Mouse (Mus musculus): ENCODE data around the gene Zfyve1. TPM values are rescaled to one million over a fixed set of nuclear protein-coding genes. Genes with fewer than 3 reads are reported as not detected.
A peak's percentile ranks its signal among the peaks of the same experiment; 100 is the strongest.

Gene Zfyve1
- polyA plus RNA-seq, 1 experiment from 2014 or later, result 13.8 TPM

DNA sequence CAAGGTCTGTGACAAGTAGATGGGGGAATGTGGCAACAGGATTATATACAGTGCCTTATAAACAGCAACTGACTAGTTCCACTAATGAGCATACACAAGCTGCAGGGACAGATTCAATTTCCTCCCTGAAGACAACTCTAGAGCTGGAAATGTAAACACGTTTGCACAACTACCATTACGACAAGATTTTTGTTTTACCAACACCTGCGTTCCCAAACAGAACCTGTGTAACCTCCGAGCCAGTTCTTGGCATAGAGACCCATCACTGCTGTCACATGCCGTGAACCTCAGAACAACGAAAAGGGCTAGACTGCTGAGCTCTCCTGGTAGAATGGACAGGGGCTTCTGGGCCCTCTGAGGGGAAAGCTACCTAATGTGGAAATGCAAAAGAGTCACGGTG lies 53.0 kb downstream of the Zfyve1 start:
- Histone ChIP-seq H3K4me2 (no peak overlapping the region), H3K9ac (no peak overlapping the region), H3K4me3 (replicated peaks) (no peak overlapping the region), H3K27me3 (replicated peaks) (no peaks in the 10 kb centered on the region), H3K4me1 (no peaks in the 10 kb centered on the region), H3K36me3 (peaks cover 26% of the 10 kb centered on the region; the same call in 1 of the 2 replicates), H3K9me3 (no peaks in the 10 kb centered on the region), H3K27ac (no peak overlapping the region)
- WGBS, result 73% methylated on average over 7 of the region's 7 CpGs
- no peak for ATAC-seq (ENCODE audit: insufficient read depth, low FRiP score, low read depth)

DNA sequence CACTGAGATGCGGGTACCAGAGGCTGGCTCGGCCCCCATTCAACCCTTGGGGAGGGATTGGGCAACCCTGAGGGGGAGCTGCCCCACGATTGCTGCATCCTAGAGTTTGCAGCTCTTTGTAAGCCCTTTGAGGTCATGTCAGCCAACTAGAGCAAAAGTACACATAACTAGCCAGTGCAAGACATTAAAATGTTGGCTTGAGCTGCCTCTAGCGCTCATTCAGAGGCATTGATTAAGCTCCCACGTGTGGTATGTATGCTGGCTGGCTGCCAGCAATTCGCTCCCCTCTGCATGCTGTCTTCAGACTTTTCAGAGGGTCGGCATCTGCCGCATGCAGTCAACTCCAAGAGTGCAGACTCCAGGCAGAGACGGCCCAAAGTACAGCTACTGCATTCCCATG lies 61.0 kb downstream of the Zfyve1 start:
- H3K27ac ChIP-seq, result no peak overlapping the region
- peaks cover 16% of the 10 kb centered on the region; the same call in 1 of the 2 replicates for H3K36me3 ChIP-seq
- H3K27me3 ChIP-seq (replicated peaks), result no peaks in the 10 kb centered on the region
- no peaks in the 10 kb centered on the region for H3K9me3 ChIP-seq
- no peak overlapping the region for H3K9ac ChIP-seq
- 54% methylated on average over 9 of the region's 9 CpGs for WGBS
- 0 out of 2 replicates have a peak, but pooled peaks cover 6% of the 10 kb centered on the region for H3K4me1 ChIP-seq
- no peak overlapping the region for H3K4me3 ChIP-seq (replicated peaks)
- no peak overlapping the region for H3K4me2 ChIP-seq
- ATAC-seq (ENCODE audit: insufficient read depth, low FRiP score, low read depth), result no peak

DNA sequence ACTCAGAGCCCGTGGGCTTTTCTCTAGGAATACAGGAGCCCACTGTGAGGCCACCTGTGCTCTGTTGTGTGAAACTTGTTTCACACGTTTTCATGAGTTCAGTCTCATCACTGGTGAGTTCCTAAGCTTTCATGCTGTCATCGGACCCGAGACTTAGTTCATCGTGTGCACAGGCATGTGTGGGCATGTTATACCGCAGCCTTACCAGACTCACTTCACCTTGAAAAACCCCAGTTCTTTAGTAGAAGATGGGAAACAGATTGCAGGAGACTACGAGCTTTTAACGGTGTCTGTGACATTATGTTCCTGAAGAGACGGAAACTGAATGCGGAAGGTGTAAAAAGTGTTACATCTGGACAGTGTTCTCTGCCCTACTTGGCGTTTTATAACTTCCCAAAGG lies 61.6 kb downstream of the Zfyve1 start:
- Histone ChIP-seq H3K9me3 (no peaks in the 10 kb centered on the region), H3K4me3 (replicated peaks) (no peak overlapping the region), H3K9ac (no peak overlapping the region), H3K36me3 (peaks cover 14% of the 10 kb centered on the region; the same call in 1 of the 2 replicates), H3K4me2 (no peak overlapping the region), H3K4me1 (0 out of 2 replicates have a peak, but pooled peaks cover 6% of the 10 kb centered on the region), H3K27ac (no peak overlapping the region), H3K27me3 (replicated peaks) (no peaks in the 10 kb centered on the region)
- ATAC-seq (ENCODE audit: insufficient read depth, low FRiP score, low read depth), result no peak
- 74% methylated on average over 11 of the region's 11 CpGs for WGBS

DNA sequence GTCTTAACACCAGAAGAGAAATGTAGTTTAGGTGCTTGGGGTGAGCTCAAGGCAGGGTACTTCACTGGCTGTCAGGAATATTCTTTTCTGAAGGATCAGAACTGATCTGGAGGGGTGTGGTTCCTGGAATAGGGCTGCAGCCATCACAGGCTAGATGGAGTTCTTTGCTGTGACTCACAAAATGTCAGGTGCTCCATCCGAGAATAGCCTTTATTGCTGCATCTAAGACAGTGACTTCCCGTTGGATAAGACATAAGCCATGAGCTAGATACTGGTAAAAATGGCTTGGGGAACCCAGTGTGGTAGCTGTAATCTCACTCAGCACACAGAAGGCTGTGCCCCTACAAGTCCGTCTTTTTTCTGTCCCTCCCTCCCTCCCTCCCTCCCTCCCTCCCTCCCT lies 62.8 kb downstream of the Zfyve1 start:
- Histone ChIP-seq H3K9ac (no peak overlapping the region), H3K36me3 (peaks cover 19% of the 10 kb centered on the region), H3K4me2 (no peak overlapping the region), H3K27ac (no peak overlapping the region), H3K4me3 (replicated peaks) (no peak overlapping the region), H3K4me1 (0 out of 2 replicates have a peak, but pooled peaks cover 6% of the 10 kb centered on the region), H3K9me3 (no peaks in the 10 kb centered on the region), H3K27me3 (replicated peaks) (no peaks in the 10 kb centered on the region)
- WGBS, result 77% methylated on average over 3 of the region's 3 CpGs
- ATAC-seq (ENCODE audit: insufficient read depth, low FRiP score, low read depth), result no peak

DNA sequence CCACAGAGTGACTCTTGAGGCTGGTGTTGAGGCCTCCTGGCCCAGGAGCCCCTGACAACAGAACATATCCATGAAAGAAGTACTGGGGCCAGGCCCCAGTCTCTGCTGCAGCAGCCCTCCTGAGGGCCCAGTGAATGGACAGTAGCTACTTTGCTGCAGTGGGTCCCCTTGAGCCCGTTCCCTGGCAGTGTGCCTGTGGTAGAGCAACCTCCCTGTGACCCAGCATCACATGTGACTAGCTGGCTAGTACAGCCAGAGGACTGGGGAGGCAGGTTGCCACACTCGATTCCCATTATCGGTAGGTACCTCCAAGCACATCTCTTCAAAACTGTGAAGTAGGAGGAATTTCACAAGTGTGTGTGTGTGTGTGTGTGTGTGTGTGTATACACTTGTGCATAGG lies 64.1 kb downstream of the Zfyve1 start:
- no peak overlapping the region for H3K27ac ChIP-seq
- H3K9ac ChIP-seq, result no peak overlapping the region
- peaks cover 15% of the 10 kb centered on the region for H3K36me3 ChIP-seq
- 89% methylated on average over 3 of the region's 3 CpGs for WGBS
- H3K9me3 ChIP-seq, result no peaks in the 10 kb centered on the region
- no peak overlapping the region for H3K4me3 ChIP-seq (replicated peaks)
- ATAC-seq (ENCODE audit: insufficient read depth, low FRiP score, low read depth), result no peak
- H3K4me1 ChIP-seq, result 0 out of 2 replicates have a peak, but pooled peaks cover 6% of the 10 kb centered on the region
- H3K27me3 ChIP-seq (replicated peaks), result no peaks in the 10 kb centered on the region
- H3K4me2 ChIP-seq, result no peak overlapping the region

DNA sequence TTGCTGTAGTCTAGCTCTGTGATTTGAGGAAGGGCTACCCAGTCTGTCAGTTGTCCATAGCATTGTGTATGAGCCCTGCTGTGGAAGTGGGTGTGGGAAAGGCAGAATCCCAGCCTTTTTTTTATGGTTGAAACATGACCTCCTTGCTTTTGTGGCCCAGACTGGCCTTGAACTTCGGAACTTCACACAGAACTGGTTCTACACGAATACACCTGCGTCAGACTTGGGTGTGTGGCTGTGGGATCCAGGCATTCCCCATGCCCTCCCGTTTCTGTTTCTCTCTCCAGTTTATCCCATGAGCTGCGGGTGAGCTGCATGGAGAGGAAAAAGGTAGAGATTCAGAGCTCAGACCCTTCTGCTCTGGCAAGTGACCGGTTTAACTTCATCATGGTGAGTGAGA lies 65.0 kb downstream of the Zfyve1 start:
- Histone ChIP-seq H3K4me1 (0 out of 2 replicates have a peak, but pooled peaks cover 6% of the 10 kb centered on the region), H3K9ac (no peak overlapping the region), H3K27me3 (replicated peaks) (no peaks in the 10 kb centered on the region), H3K36me3 (peaks cover 15% of the 10 kb centered on the region), H3K27ac (no peak overlapping the region), H3K4me3 (replicated peaks) (no peak overlapping the region), H3K4me2 (no peak overlapping the region), H3K9me3 (no peaks in the 10 kb centered on the region)
- ATAC-seq (ENCODE audit: insufficient read depth, low FRiP score, low read depth), result no peak
- WGBS, result 80% methylated on average over 6 of the region's 6 CpGs

DNA sequence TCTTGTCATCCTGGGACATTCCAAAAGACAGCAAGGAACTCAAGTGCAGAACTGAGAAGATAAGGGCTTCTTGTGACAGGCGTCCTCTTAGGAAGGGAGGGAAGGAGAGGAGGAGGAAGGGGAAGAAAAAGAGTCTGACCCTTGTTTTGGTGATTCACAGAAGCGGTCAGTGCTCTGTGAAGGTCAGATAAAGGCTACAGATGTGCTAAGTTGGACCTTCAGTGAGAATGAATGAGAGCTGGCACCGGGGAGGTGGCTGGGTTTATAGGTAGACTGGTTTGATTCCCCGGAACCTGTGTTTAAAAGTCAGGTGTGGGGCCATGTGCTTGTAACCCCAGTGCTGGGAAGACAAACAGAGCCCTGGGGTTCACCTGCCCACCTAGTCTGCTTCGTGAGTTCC lies 68.4 kb downstream of the Zfyve1 start:
- Histone ChIP-seq H3K36me3 (peaks cover 11% of the 10 kb centered on the region), H3K27ac (no peak overlapping the region), H3K4me3 (replicated peaks) (no peak overlapping the region), H3K9ac (no peak overlapping the region), H3K27me3 (replicated peaks) (no peaks in the 10 kb centered on the region), H3K4me2 (no peak overlapping the region), H3K9me3 (no peaks in the 10 kb centered on the region), H3K4me1 (no peaks in the 10 kb centered on the region; the same call in 1 of the 2 replicates)
- ATAC-seq (ENCODE audit: insufficient read depth, low FRiP score, low read depth), result no peak
- 84% methylated on average over 5 of the region's 5 CpGs for WGBS

DNA sequence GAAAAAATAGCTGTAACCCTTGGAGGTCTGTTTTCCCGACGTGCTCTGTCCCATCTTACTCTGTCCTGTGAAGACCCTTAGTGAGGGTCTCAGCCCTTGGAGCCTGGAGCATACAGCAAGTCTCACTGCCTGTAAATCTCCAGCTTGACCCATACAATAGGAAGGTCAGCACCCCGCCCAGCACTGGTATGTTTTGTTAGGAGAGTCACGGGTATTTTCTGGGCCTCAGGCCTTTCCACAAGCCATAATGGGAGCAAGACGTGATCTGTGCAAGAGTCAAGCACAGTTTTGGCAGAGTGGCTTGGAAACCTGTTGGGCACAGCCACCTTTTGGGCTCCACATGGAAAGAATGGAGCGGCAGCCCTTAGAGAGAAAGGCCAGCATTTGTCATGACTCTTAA lies 69.2 kb downstream of the Zfyve1 start:
- Histone ChIP-seq H3K4me3 (replicated peaks) (no peak overlapping the region), H3K9ac (no peak overlapping the region), H3K27me3 (replicated peaks) (no peaks in the 10 kb centered on the region), H3K27ac (no peak overlapping the region), H3K36me3 (peaks cover 9% of the 10 kb centered on the region), H3K9me3 (no peaks in the 10 kb centered on the region), H3K4me1 (peaks cover 2% of the 10 kb centered on the region; the same call in 1 of the 2 replicates), H3K4me2 (no peak overlapping the region)
- 72% methylated on average over 6 of the region's 6 CpGs for WGBS
- no peak for ATAC-seq (ENCODE audit: insufficient read depth, low FRiP score, low read depth)

DNA sequence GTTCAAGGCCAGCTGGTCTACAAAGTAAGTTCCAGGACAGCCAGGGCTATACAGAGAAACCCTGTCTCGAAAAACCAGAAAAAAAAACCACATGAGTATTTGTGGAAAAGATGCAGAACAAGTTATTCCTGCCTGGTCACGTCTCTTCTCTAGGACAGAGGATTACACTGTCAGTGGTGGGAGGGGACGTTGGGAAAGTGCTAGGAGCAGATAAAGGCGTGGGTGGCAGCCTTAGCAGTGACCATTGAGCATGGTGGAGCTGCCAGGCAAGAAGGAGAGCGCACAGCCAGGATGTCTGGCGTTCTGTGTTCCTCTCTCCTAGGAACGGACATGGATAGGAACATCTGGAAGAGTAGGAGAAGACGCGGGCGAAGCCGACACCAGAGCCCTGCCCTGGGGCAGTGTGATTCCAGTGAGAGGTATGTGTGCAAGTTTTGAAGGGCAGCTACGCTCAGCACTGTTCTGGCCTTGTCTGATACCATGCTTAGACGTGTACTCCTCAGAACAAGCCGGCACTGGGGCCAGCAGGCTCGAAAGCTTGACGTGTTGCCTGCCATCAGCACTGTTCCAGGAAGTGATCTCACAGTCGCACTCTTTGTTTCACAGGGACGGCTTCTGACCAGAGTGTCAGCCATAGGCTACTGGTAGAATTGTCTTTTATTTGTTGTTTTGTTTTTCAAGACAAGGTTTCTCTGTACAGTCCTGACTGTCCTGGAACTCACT lies 71.0 kb downstream of the Zfyve1 start:
- no peaks in the 10 kb centered on the region for H3K9me3 ChIP-seq
- 74% methylated on average over 18 of the region's 18 CpGs for WGBS
- H3K4me2 ChIP-seq, result no peak overlapping the region
- H3K4me1 ChIP-seq, result peaks cover 10% of the 10 kb centered on the region
- H3K27ac ChIP-seq, result no peak overlapping the region; the same call in 1 of the 2 replicates
- peak; percentile 33; the same call in 1 of the 2 replicates for ATAC-seq (ENCODE audit: insufficient read depth, low FRiP score, low read depth)
- no peak overlapping the region for H3K9ac ChIP-seq
- H3K27me3 ChIP-seq (replicated peaks), result no peaks in the 10 kb centered on the region
- H3K36me3 ChIP-seq, result peaks cover 5% of the 10 kb centered on the region
- no peak overlapping the region for H3K4me3 ChIP-seq (replicated peaks)

DNA sequence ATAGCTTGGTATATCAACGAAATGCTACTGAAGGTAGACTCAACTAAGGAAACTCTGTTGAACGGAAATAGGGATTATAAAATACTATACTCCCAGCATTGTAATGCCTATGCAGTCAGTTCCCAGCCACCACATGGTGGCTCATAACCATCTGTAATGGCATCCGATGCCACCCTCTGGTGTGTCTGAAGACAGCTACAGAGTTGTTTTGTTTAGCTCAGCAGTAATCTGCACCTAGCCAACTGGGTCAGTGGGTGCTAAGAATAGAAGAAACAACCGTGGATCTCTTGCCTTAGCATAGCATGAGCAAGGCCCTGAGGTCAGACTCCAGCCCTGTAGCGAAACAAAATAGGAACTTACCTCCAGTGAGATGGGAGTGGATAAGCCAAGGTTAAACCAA lies 72.7 kb downstream of the Zfyve1 start:
- H3K9me3 ChIP-seq, result no peaks in the 10 kb centered on the region
- no peak overlapping the region for H3K27ac ChIP-seq
- no peaks in the 10 kb centered on the region for H3K27me3 ChIP-seq (replicated peaks)
- no peak overlapping the region for H3K4me3 ChIP-seq (replicated peaks)
- no peak overlapping the region for H3K9ac ChIP-seq
- WGBS, result 81% methylated on average over 5 of the region's 5 CpGs
- no peak overlapping the region for H3K4me2 ChIP-seq
- H3K36me3 ChIP-seq, result no peaks in the 10 kb centered on the region
- peaks cover 10% of the 10 kb centered on the region for H3K4me1 ChIP-seq
- no peak for ATAC-seq (ENCODE audit: insufficient read depth, low FRiP score, low read depth)

DNA sequence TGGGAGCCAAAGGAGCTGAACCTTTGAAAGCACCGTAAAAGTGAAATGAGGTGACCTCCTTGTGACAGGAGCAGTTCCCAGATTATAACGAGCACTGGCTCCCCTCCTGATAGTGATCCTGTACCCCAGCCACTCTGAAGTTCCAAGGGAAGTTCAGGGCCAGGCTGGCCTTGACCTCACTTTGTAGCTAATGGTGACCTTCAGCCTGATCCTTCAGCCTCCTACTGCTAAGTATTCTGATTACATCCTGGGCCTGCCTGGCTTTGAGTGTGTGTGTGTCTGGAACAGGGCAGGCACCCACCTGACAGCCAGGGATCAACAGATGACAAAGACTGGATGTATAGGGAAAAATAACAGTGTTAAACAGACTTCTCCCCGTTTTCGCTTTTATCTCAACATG lies 73.1 kb downstream of the Zfyve1 start:
- Histone ChIP-seq H3K4me3 (replicated peaks) (no peak overlapping the region), H3K9me3 (no peaks in the 10 kb centered on the region), H3K9ac (no peak overlapping the region), H3K27ac (no peak overlapping the region), H3K36me3 (no peaks in the 10 kb centered on the region), H3K27me3 (replicated peaks) (no peaks in the 10 kb centered on the region), H3K4me1 (peaks cover 10% of the 10 kb centered on the region), H3K4me2 (no peak overlapping the region)
- ATAC-seq (ENCODE audit: insufficient read depth, low FRiP score, low read depth), result no peak
- 77% methylated on average over 4 of the region's 4 CpGs for WGBS

DNA sequence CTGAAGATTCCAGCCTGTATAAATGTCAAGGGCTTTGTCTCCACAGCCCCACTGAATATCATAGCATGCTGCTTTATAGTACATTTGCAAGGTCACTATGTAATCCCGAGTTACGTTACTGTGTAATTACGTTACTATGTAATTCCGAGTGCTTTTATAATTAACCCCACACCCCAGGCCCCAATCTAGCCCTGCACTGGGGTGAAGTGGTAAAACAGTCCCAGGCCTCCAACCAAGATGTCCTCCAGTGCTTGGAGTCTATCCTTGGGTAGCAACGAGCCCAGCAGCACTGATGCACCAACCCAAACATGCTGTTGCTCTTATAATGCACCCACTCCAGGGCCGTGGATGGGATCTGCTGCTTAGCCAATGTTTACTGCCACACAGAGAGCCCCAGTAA lies 74.0 kb downstream of the Zfyve1 start:
- Histone ChIP-seq H3K27ac (no peak overlapping the region), H3K27me3 (replicated peaks) (no peaks in the 10 kb centered on the region), H3K4me2 (no peak overlapping the region), H3K36me3 (no peaks in the 10 kb centered on the region), H3K9me3 (no peaks in the 10 kb centered on the region), H3K4me3 (replicated peaks) (no peak overlapping the region), H3K9ac (no peak overlapping the region), H3K4me1 (peaks cover 10% of the 10 kb centered on the region)
- no peak for ATAC-seq (ENCODE audit: insufficient read depth, low FRiP score, low read depth)
- 92% methylated on average over 6 of the region's 6 CpGs for WGBS
